Mouse (Mus musculus) gastrocnemius, postnatal 4 days (tissue): ENCODE data around the gene Tmem43. TPM values are rescaled to one million over a fixed set of nuclear protein-coding genes. Genes with fewer than 3 reads are reported as not detected.

Source experiments
- DNase-seq, 2 experiments: peaks; one replicate each; pipeline ENCODE4 v3.0.0; 2021 to 2022; ENCODE audit warnings: low spot score in 2 of 2, mixed read lengths in 2 of 2
- total RNA-seq, 2 experiments: library from RNA; stranded (reverse); gene quantifications; 2 replicates each; pipeline ENCODE4 v1.2.3; 2021

The Tmem43 gene
- total RNA-seq, 2 experiments from 2014 or later = 39.1 to 44.9 TPM

- DNase-seq = no peak
These were observed 59.9 kb downstream of the Tmem43 start for GRCm38 (mm10) chr6:91533359-91533758.

DNA sequence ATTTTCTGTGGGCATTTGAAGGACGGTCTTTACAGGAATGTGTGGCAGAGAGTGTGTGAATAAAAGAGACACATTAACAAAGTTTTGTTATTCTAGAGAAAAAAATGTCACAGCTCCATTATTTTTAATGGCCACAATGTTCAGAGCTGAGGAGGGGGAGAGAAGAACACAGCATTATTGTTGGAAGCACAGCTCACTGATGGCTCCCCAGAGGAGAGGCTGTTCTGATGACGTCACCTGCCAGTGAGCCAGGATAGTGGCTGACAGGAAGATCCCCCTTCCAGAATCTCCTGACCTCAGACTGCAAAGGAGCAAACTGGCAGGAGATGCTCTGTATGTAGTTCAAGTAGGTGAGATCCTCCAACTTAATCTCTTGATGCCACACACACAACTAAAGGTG, 60.3 kb downstream of the Tmem43 start:
- no peak for DNase-seq

GRCm38 (mm10) chr6:91534268-91534667, 60.8 kb downstream of the Tmem43 start:
- DNase-seq = no peak

GRCm38 (mm10) chr6:91535231-91535630, 61.7 kb downstream of the Tmem43 start:
- no peak for DNase-seq

- DNase-seq = no peak
These were observed 62.7 kb downstream of the Tmem43 start for GRCm38 (mm10) chr6:91536047-91536765.

Other genes with a start within 250 kb of the Tmem43 start
- gene Wnt7a, start 62.3 kb upstream of the Tmem43 start, total RNA-seq = not detected
- gene Chchd4, start 157 bp upstream of the Tmem43 start, total RNA-seq = 10 to 100 TPM; 11.3 to 11.8 TPM
- 10 to 100 TPM in 1 of 2 experiments, 1 to 10 TPM in 1; 7.8 to 10.7 TPM for gene Xpc, start 42.2 kb downstream of the Tmem43 start, total RNA-seq
- gene Lsm3, start 42.2 kb downstream of the Tmem43 start, total RNA-seq = 10 to 100 TPM; 64.6 to 68.3 TPM
- 10 to 100 TPM; 53.5 to 56.9 TPM for gene Slc6a6, start 210.3 kb downstream of the Tmem43 start, total RNA-seq